Mouse (Mus musculus) CH12F3 (cell line): ENCODE data around the gene Ptprk.

ENCODE experiments used
- in situ Hi-C: fragments of 300-500 bp; cut with MboI; formaldehyde crosslinking; loops from 2 replicates; pipeline ENCODE4 v1.14.3; 2020; ENCODE audit warnings: low sequenced_read_pairs

The Ptprk gene

GRCm38 (mm10) chr10:28271729-28272606, 197.3 kb downstream of the Ptprk start:
- in situ Hi-C loops: no loop called here

GRCm38 (mm10) chr10:28278757-28279156, 204.1 kb downstream of the Ptprk start:
- in situ Hi-C loops: no loop called here

GRCm38 (mm10) chr10:28297531-28297930, 222.9 kb downstream of the Ptprk start:
- in situ Hi-C loops: no loop called here

- in situ Hi-C loops: no loop called here
Observed at GRCm38 (mm10) chr10:28299207-28299606, 224.6 kb downstream of the Ptprk start.

- in situ Hi-C loops: no loop called here
Observed at GRCm38 (mm10) chr10:28303856-28304255, 229.2 kb downstream of the Ptprk start.

- in situ Hi-C loops: no loop called here
Observed at GRCm38 (mm10) chr10:28304292-28304875, 229.8 kb downstream of the Ptprk start.

GRCm38 (mm10) chr10:28306451-28307086, 231.9 kb downstream of the Ptprk start:
- in situ Hi-C loops: no loop called here

- in situ Hi-C loops: no loop called here
Observed at GRCm38 (mm10) chr10:28311369-28311768, 236.7 kb downstream of the Ptprk start.

GRCm38 (mm10) chr10:28322995-28323394, 248.4 kb downstream of the Ptprk start:
- in situ Hi-C loops: no loop called here

GRCm38 (mm10) chr10:28335232-28335631, 260.6 kb downstream of the Ptprk start:
- in situ Hi-C loops: no loop called here

- in situ Hi-C loops: no loop called here
Observed at GRCm38 (mm10) chr10:28338536-28338935, 263.9 kb downstream of the Ptprk start.

GRCm38 (mm10) chr10:28345196-28345681, 270.6 kb downstream of the Ptprk start:
- in situ Hi-C loops: no loop called here

GRCm38 (mm10) chr10:28365291-28365690, 290.7 kb downstream of the Ptprk start:
- in situ Hi-C loops: no loop called here

- in situ Hi-C loops: no loop called here
Observed at GRCm38 (mm10) chr10:28366065-28366677, 291.6 kb downstream of the Ptprk start.

GRCm38 (mm10) chr10:28369808-28370207, 295.2 kb downstream of the Ptprk start:
- in situ Hi-C loops: no loop called here

GRCm38 (mm10) chr10:28374874-28375273, 300.3 kb downstream of the Ptprk start:
- in situ Hi-C loops: no loop called here

GRCm38 (mm10) chr10:28379752-28380488, 305.3 kb downstream of the Ptprk start:
- in situ Hi-C loops: no loop called here

- in situ Hi-C loops: no loop called here
Observed at GRCm38 (mm10) chr10:28387563-28388222, 313.1 kb downstream of the Ptprk start.

GRCm38 (mm10) chr10:28391168-28391567, 316.5 kb downstream of the Ptprk start:
- in situ Hi-C loops: no loop called here
